Mouse (Mus musculus) c-Kit-positive CD71-positive TER-119-positive erythroid progenitor cells, embryonic 14.5 days (primary cell): ENCODE data around the gene Pin1.

Source experiments
- DNase-seq: peaks from one replicate; pipeline ENCODE4 v3.0.0-alpha.2; 2013; ENCODE audit warnings: low spot score

Pin1 gene

DNA sequence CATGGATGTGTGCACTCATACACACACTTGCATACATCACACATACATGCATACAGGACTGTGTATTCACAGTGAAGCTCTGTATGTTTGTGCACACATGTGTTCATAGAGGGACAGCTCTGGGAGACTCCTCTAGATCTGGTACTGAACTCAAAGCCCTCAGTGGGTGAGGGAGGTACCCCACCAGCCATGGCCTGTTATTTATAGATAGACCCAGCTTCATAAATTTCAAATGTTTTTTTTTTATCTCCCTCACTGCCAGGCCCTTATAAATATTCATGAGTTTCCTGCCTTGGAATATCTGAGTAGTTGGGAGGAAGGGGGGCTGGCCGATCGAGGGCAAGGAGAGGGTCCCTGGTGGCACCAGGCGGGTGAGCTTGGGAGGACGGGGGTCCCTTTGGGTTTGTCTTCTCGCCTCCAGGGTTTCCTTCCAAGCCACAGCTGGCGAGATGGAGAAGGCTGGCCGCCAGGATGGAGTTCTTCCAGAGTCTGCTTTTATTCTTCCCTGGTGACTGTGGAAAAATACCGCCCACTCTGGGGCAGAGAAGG is 52.0 kb downstream of the Pin1 start:
- no peak for DNase-seq

GRCm38 (mm10) chr9:20705420-20705819 is 53.5 kb downstream of the Pin1 start:
- DNase-seq, result no peak

DNA sequence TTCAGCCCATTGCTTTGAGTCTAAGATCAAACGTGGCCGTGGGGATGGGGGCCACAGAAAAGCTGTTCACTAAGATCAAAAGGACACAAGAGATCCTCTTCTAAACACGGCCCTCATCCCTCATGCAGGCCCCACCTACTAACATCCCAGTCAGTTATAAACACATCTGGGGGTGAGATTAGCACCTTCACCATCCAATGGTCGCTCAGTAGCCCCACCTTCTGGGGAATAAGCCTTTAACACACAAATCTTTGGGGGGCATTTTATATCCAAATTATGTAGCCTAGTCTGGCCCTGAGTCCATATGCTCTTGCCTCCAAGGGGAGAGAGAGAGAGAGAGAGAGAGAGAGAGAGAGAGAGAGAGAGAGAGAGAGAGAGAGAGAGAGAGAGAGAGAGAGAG is 54.1 kb downstream of the Pin1 start:
- DNase-seq, result no peak

DNA sequence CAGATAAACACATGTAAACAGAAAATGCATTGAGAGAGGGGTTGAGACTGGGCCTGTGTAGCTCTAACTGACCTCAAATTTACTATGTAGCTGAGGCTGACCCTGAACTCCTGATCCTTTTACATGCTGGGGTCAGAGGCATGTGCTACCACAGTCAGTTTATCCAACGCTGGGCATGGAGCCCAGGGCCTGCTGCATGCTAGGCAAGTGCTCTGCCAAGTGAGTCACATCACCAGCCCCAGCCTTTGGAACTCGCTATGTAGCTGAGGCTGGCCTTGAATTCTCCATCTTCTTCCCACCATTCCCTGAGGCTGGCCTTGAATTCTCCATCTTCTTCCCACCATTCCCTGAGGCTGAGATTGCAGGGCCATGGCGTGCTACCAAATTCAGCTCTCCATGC is 58.6 kb downstream of the Pin1 start:
- no peak for DNase-seq

DNA sequence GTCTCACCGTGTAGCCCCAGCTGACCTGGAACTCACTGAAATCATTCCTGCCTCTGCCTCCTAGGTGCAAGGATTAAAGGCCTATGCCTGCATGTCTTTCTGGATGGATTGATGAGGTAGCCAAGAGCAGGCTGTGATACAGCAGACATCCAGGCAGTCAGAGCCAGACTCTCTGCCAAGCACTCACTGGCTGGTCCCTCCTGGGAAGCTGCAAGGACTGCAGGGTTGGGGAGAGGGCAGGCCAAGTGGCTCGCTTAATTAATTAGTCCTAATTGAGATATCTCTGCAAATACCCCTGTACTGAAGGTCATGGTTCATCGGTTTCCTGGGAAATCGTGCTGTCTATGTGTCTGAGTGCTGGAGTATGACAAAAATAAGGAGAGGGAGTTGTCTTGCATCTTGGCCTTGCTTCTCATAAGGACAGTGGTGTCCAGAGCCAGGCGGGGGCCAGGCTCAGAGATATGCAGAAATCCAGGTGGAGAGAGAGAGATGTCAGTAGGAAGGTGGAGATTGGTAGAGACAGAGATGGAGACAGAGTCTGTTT is 61.1 kb downstream of the Pin1 start:
- DNase-seq, result no peak

DNA sequence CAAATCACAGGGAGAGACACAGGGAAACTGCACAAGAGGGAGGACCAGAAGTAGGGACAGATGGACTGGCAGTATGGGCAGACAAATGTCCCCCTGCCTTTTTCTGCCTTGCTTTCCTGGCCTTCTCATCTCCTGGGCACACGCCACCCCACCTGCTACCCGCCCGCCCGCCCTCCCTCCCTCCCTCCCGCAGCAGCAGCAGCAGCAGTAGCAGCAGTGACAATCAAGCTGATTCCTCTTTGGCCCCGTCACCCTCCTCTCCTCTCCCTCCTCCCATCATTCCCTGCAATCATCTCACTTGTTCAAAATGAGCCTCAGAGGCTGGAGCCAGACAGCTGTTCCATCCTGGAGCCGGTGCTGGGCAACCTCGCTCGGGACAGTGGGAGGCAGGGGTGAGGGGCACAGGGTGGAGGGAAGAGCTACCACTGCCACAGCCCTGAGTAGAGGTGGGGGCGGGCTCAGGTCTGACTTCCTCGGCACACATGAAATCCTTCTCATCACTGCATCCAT is 61.6 kb downstream of the Pin1 start:
- no peak for DNase-seq

GRCm38 (mm10) chr9:20715332-20715731 is 63.4 kb downstream of the Pin1 start:
- DNase-seq, result no peak
